7 mouse cellular contexts compared by ENCODE assay signal in genomic region chr16:13819806-13820500, GRCm38 (mm10). TPM values are rescaled to one million over a fixed set of nuclear protein-coding genes. Genes with fewer than 3 reads are reported as not detected.
DNase-seq lines count a peak whose midpoint lies in the region; ATAC-seq and TF ChIP-seq lines count a peak whose summit lies in the region.

No protein-coding gene starts in this region.

- no peak for TF ChIP-seq CTCF in spleen, adult 2 months (IDR thresholded peaks at IDR 0.05; ENCODE audit: extremely low read depth, insufficient read depth, insufficient read length, insufficient replicate concordance)
- no peak for TF ChIP-seq CTCF in cortical plate, adult 2 months (IDR thresholded peaks at IDR 0.05; ENCODE audit: extremely low read depth, insufficient read depth, low read length)

- no peaks in the 10 kb centered on the region for H3K27me3 ChIP-seq in spleen, adult 2 months (ENCODE audit: control insufficient read depth, insufficient read depth, low read length)
- no peaks in the 10 kb centered on the region for H3K27me3 ChIP-seq in hindbrain, embryonic 13.5 days

- DNase-seq in spleen, adult 2 months (ENCODE audit: low read depth in 1 of 2, low spot score in 2 of 2) = no peak
- DNase-seq in spleen, postnatal 4 days (ENCODE audit: low spot score in 2 of 2) = no peak
- DNase-seq in ovary, postnatal 14 days (ENCODE audit: low spot score) = no peak
- no peak for DNase-seq in layer of hippocampus, postnatal 14 days (ENCODE audit: low spot score in 2 of 2)

- TF ChIP-seq POLR2A in spleen, adult 2 months (IDR thresholded peaks at IDR 0.05; ENCODE audit: low read depth, low read length) = no peak
- TF ChIP-seq POLR2A in cortical plate, adult 2 months (IDR thresholded peaks at IDR 0.05; ENCODE audit: extremely low read depth, insufficient read depth, low read length) = no peak

- peak overlapping the region; percentile 64 for H3K4me2 ChIP-seq in hindbrain, embryonic 13.5 days

- H3K4me1 ChIP-seq in spleen, adult 2 months (ENCODE audit: control insufficient read depth, insufficient read depth, insufficient read length) = peaks cover 5% of the 10 kb centered on the region; the same call in 1 of the 2 replicates
- H3K4me1 ChIP-seq in cortical plate, adult 2 months (ENCODE audit: control insufficient read depth, insufficient read depth, low read length) = peaks cover 6% of the 10 kb centered on the region
- peaks cover 32% of the 10 kb centered on the region for H3K4me1 ChIP-seq in hindbrain, embryonic 13.5 days (replicated peaks)

- H3K9ac ChIP-seq in hindbrain, embryonic 13.5 days = peak overlapping the region; percentile 95

- WGBS in spleen, adult 2 months = 9% methylated on average over 12 of the region's 12 CpGs
- WGBS in hindbrain, embryonic 13.5 days = 41% methylated on average over 12 of the region's 12 CpGs

- H3K36me3 ChIP-seq in spleen, adult 2 months (ENCODE audit: control insufficient read depth, insufficient read depth, low read length) = no peaks in the 10 kb centered on the region
- H3K36me3 ChIP-seq in hindbrain, embryonic 13.5 days = peaks cover 23% of the 10 kb centered on the region

- peak overlapping the region; percentile 81 for H3K4me3 ChIP-seq in spleen, adult 2 months (ENCODE audit: extremely low read depth, insufficient read depth, insufficient read length)
- peak overlapping the region; percentile 51 for H3K4me3 ChIP-seq in cortical plate, adult 2 months (ENCODE audit: insufficient read depth, low read length)
- peak overlapping the region; percentile 78 for H3K4me3 ChIP-seq in hindbrain, embryonic 13.5 days

- no peaks in the 10 kb centered on the region for H3K9me3 ChIP-seq in hindbrain, embryonic 13.5 days

- 0 out of 2 replicates have a peak, but pooled peaks have one; percentile 0 for ATAC-seq in hindbrain, embryonic 13.5 days (ENCODE audit: low FRiP score)
- ATAC-seq in megakaryocyte progenitor cell, adult 5-6 weeks (replicated peaks; ENCODE audit: poor library complexity) = 0 out of 2 replicates have a peak, but pooled peaks have one; percentile 6

- H3K27ac ChIP-seq in spleen, adult 2 months (ENCODE audit: insufficient read depth, low read length) = 0 out of 2 replicates have a peak overlapping the region, but pooled peaks have one; percentile 73
- H3K27ac ChIP-seq in cortical plate, adult 2 months (ENCODE audit: insufficient read depth, low read length) = peak overlapping the region; percentile 30; the same call in 1 of the 2 replicates
- peak overlapping the region; percentile 98 for H3K27ac ChIP-seq in hindbrain, embryonic 13.5 days

RNA-seq across cellular contexts. Expression of gene Ntan1, which starts 1.3 kb away (rescaled TPM):
- polyA plus RNA-seq in spleen, adult 2 months (2012; rRNA removed) = 42.8 and 48.7 TPM in 2 replicates
- polyA plus RNA-seq in cortical plate, adult 2 months (2012; rRNA removed) = 121 TPM in 2 replicates
- polyA plus RNA-seq in hindbrain, embryonic 13.5 days (2015; fragmentation: Nextera tagmentation; extraction: Ambion mirVana) = 224 and 232 TPM in 2 replicates
- total RNA-seq in megakaryocyte progenitor cell, adult 5-6 weeks (2015) = 97.9 and 123 TPM in 2 replicates
- total RNA-seq in megakaryocyte progenitor cell, adult 5-6 weeks (2017) = 65.7 and 68.2 TPM in 2 replicates
- 10 to 100 TPM; 81.7 to 85.0 TPM for total RNA-seq in layer of hippocampus, postnatal 14 days (2021)

RNA-seq across cellular contexts. Expression of gene Rrn3, which starts 39.4 kb away (rescaled TPM):
- 5.9 and 6.0 TPM in 2 replicates for polyA plus RNA-seq in spleen, adult 2 months (2012; rRNA removed)
- polyA plus RNA-seq in cortical plate, adult 2 months (2012; rRNA removed) = 30.0 and 30.3 TPM in 2 replicates
- 124 and 125 TPM in 2 replicates for polyA plus RNA-seq in hindbrain, embryonic 13.5 days (2015; fragmentation: Nextera tagmentation; extraction: Ambion mirVana)
- total RNA-seq in megakaryocyte progenitor cell, adult 5-6 weeks (2015) = 28.7 and 34.7 TPM in 2 replicates
- 45.2 and 49.6 TPM in 2 replicates for total RNA-seq in megakaryocyte progenitor cell, adult 5-6 weeks (2017)
- total RNA-seq in layer of hippocampus, postnatal 14 days (2021) = 10 to 100 TPM; 43.5 to 47.5 TPM

Comparison
In these comparisons a context has a peak if more than half of its experiments do, and no peak if none do; other contexts are left out.
1. H3K27ac ChIP-seq: peak in every context shown above with its lines; median percentile 98 in hindbrain, embryonic 13.5 days; 73 in spleen, adult 2 months; 30 in cortical plate, adult 2 months.